Mouse (Mus musculus) megakaryocyte, embryonic 14.5 days (primary cell): ENCODE data around the gene Coq8a. TPM values are rescaled to one million over a fixed set of nuclear protein-coding genes. Genes with fewer than 3 reads are reported as not detected.

Source experiments
- H3K27me3 ChIP-seq: replicated peaks from 2 replicates; pipeline ENCODE3; 2012; ENCODE audit warnings: inconsistent platforms
- H3K36me3 ChIP-seq: replicated peaks from 2 replicates; pipeline ENCODE3; 2012; ENCODE audit warnings: low read length, inconsistent platforms, mixed read lengths
- H3K4me1 ChIP-seq: 2 replicates; pipeline ENCODE4 v1.6.1; 2012; ENCODE audit warnings: inconsistent platforms
- H3K4me3 ChIP-seq: replicated peaks from 2 replicates; pipeline ENCODE3; 2012; ENCODE audit warnings: moderate library complexity, mild to moderate bottlenecking, inconsistent platforms
- H3K9me3 ChIP-seq: 2 replicates; pipeline ENCODE4 v1.6.1; 2012; ENCODE audit warnings: inconsistent platforms
- FLI1 ChIP-seq: IDR thresholded peaks from 2 replicates; pipeline ENCODE4 v1.6.1; 2012; ENCODE audit warnings: low read length, inconsistent platforms, mixed read lengths
- GATA1 ChIP-seq: IDR thresholded peaks from 3 replicates; pipeline ENCODE4 v1.6.1; 2012; ENCODE audit warnings: mixed read lengths, low read length, inconsistent platforms, borderline replicate concordance
- polyA plus RNA-seq: library from polyadenylated mRNA; stranded (reverse); fragments of >175 nt; gene quantifications from 2 replicates; pipeline ENCODE4 v1.2.3, GENCODE M21; 2012; ENCODE audit warnings: low replicate concordance; ENCODE audit not compliant: insufficient read depth

Coq8a gene
- polyA plus RNA-seq, 1 experiment: 3.1 TPM

- H3K9me3 ChIP-seq: 0 out of 2 replicates have a peak, but pooled peaks cover 6% of the 10 kb centered on the region
- H3K4me3 ChIP-seq: peak overlapping the region; percentile 89
- peaks cover 56% of the 10 kb centered on the region for H3K4me1 ChIP-seq
- H3K36me3 ChIP-seq: peaks cover 55% of the 10 kb centered on the region
- H3K27me3 ChIP-seq: peaks cover 2% of the 10 kb centered on the region
- TF ChIP-seq FLI1: no peak
- no peak for TF ChIP-seq GATA1
Measured at GRCm38 (mm10) chr1:180225500-180226220, 26.3 kb upstream of the Coq8a start.

GRCm38 (mm10) chr1:180222007-180222406 lies 22.6 kb upstream of the Coq8a start:
- Histone ChIP-seq H3K36me3 (peaks cover 22% of the 10 kb centered on the region), H3K4me3 (no peak overlapping the region), H3K9me3 (no peaks in the 10 kb centered on the region), H3K4me1 (peaks cover 73% of the 10 kb centered on the region), H3K27me3 (peaks cover 2% of the 10 kb centered on the region)
- no peak for TF ChIP-seq FLI1
- no peak for TF ChIP-seq GATA1

GRCm38 (mm10) chr1:180220791-180221542 lies 21.6 kb upstream of the Coq8a start:
- TF ChIP-seq FLI1 (no peak), GATA1 (no peak)
- Histone ChIP-seq H3K27me3 (peaks cover 2% of the 10 kb centered on the region), H3K4me1 (peaks cover 75% of the 10 kb centered on the region), H3K4me3 (peak overlapping the region; percentile 38), H3K9me3 (no peaks in the 10 kb centered on the region), H3K36me3 (peaks cover 12% of the 10 kb centered on the region)

GRCm38 (mm10) chr1:180216541-180217276 lies 17.3 kb upstream of the Coq8a start:
- Histone ChIP-seq H3K9me3 (no peaks in the 10 kb centered on the region), H3K4me1 (peaks cover 87% of the 10 kb centered on the region), H3K27me3 (no peaks in the 10 kb centered on the region), H3K4me3 (no peak overlapping the region), H3K36me3 (peaks cover 9% of the 10 kb centered on the region)
- no peak for TF ChIP-seq FLI1
- TF ChIP-seq GATA1: no peak

- Histone ChIP-seq H3K36me3 (peaks cover 8% of the 10 kb centered on the region), H3K9me3 (no peaks in the 10 kb centered on the region), H3K27me3 (no peaks in the 10 kb centered on the region), H3K4me3 (no peak overlapping the region), H3K4me1 (peaks cover 87% of the 10 kb centered on the region)
- TF ChIP-seq FLI1: no peak
- no peak for TF ChIP-seq GATA1
Measured at GRCm38 (mm10) chr1:180215044-180215443, 15.6 kb upstream of the Coq8a start.

GRCm38 (mm10) chr1:180212911-180213310 lies 13.5 kb upstream of the Coq8a start:
- Histone ChIP-seq H3K4me3 (peak overlapping the region; percentile 71), H3K36me3 (peaks cover 5% of the 10 kb centered on the region), H3K9me3 (no peaks in the 10 kb centered on the region), H3K27me3 (no peaks in the 10 kb centered on the region), H3K4me1 (peaks cover 70% of the 10 kb centered on the region)
- TF ChIP-seq FLI1 (no peak), GATA1 (no peak)

- H3K36me3 ChIP-seq: peaks cover 5% of the 10 kb centered on the region
- no peak overlapping the region for H3K4me3 ChIP-seq
- no peak for TF ChIP-seq FLI1
- TF ChIP-seq GATA1: no peak
- H3K4me1 ChIP-seq: peaks cover 67% of the 10 kb centered on the region
- H3K9me3 ChIP-seq: no peaks in the 10 kb centered on the region
- H3K27me3 ChIP-seq: no peaks in the 10 kb centered on the region
Measured at GRCm38 (mm10) chr1:180210781-180211271, 11.4 kb upstream of the Coq8a start.

GRCm38 (mm10) chr1:180210031-180210432 lies 10.6 kb upstream of the Coq8a start:
- Histone ChIP-seq H3K27me3 (no peaks in the 10 kb centered on the region), H3K4me3 (no peak overlapping the region), H3K4me1 (peaks cover 63% of the 10 kb centered on the region), H3K36me3 (peaks cover 11% of the 10 kb centered on the region), H3K9me3 (peaks cover 6% of the 10 kb centered on the region)
- TF ChIP-seq GATA1: no peak
- TF ChIP-seq FLI1: no peak

GRCm38 (mm10) chr1:180208370-180208769 lies 9.0 kb upstream of the Coq8a start:
- peaks cover 46% of the 10 kb centered on the region for H3K4me1 ChIP-seq
- H3K36me3 ChIP-seq: peaks cover 23% of the 10 kb centered on the region
- peaks cover 16% of the 10 kb centered on the region for H3K9me3 ChIP-seq
- no peaks in the 10 kb centered on the region for H3K27me3 ChIP-seq
- TF ChIP-seq FLI1 (no peak), GATA1 (no peak)
- H3K4me3 ChIP-seq: no peak overlapping the region

- Histone ChIP-seq H3K4me1 (peaks cover 46% of the 10 kb centered on the region), H3K4me3 (no peak overlapping the region), H3K36me3 (peaks cover 21% of the 10 kb centered on the region), H3K9me3 (peaks cover 16% of the 10 kb centered on the region), H3K27me3 (no peaks in the 10 kb centered on the region)
- TF ChIP-seq GATA1: no peak
- TF ChIP-seq FLI1: no peak
Measured at GRCm38 (mm10) chr1:180200722-180201121, 1.3 kb upstream of the Coq8a start.
